Mouse (Mus musculus): ENCODE measurements around the gene Tenm2.

The Tenm2 gene

GRCm38 (mm10) chr11:36362514-36362913, 873.2 kb downstream of the Tenm2 start:
- no peak for DNase-seq (ENCODE audit: low spot score in 2 of 2)

GRCm38 (mm10) chr11:36353252-36353651, 882.5 kb downstream of the Tenm2 start:
- no peak for DNase-seq (ENCODE audit: low spot score in 2 of 2)

GRCm38 (mm10) chr11:36351752-36352151, 884.0 kb downstream of the Tenm2 start:
- DNase-seq (ENCODE audit: low spot score in 2 of 2): no peak

- DNase-seq (ENCODE audit: low spot score in 2 of 2): no peak
Measured at GRCm38 (mm10) chr11:36351341-36351740, 884.4 kb downstream of the Tenm2 start.

GRCm38 (mm10) chr11:36350264-36350663, 885.5 kb downstream of the Tenm2 start:
- DNase-seq (ENCODE audit: low spot score in 2 of 2): no peak

DNA sequence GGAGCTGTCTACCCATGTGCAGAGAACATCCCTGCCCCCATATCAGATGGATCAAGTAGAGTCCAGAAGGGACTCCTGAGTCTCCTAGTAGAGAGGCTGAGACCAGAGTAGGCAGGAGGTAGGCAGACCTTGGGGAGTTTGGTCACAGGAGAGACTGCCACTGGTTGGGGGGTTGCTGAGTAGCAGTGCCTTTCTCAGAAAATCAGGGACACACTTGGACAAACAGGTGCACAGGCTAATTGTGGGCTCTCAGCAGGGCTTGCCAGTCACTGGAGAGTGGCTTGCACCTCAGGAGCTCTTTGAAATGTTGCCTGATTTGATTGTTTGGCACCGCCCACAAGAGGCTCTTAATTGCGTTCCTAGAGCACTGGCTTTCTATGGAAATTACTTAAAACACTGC, 885.9 kb downstream of the Tenm2 start:
- DNase-seq (ENCODE audit: low spot score in 2 of 2): no peak

DNA sequence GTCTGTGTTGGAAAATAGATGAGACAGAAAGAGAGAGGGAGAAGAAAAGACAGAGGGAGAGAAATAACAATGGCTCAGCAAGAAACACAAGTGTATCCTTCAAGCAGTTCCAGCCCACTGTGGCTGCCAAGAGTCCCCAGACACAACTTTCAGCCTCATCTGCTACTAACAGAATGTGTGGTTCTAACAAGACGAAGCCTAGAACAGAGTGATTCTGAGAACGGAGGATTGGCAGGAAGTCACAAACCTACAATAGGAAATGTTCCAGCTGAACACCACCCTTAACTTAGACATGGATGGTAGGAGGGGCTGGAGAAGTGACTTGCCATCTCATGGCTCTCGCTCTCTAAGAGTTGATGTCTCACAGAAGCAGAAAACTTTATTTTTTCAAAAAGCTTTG, 894.0 kb downstream of the Tenm2 start:
- DNase-seq (ENCODE audit: low spot score in 2 of 2): peak in 1 of 2 experiments; percentile 57

- DNase-seq (ENCODE audit: low spot score in 2 of 2): no peak
Measured at GRCm38 (mm10) chr11:36338424-36338823, 897.3 kb downstream of the Tenm2 start.

- DNase-seq (ENCODE audit: low spot score in 2 of 2): peak in 1 of 2 experiments; percentile 54
Measured at GRCm38 (mm10) chr11:36337063-36337462, 898.7 kb downstream of the Tenm2 start.

DNA sequence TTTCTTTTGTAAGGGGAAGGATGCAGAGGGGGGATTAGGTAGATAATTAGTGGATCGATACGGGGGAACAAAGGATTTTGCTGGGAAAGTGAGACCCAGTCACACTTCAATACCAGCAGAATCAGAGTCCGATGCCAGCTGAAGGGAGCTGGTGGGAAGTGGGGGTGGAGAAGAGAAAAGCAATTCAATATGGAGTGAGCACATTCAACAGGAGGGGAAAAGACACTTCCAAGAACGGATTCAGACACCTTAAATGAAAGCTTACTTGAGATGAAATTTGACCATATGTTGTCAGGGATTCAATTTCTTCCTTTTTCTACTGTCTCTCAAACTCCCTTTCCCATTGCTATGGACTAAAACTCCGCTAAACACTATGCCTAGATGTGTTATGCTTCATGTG, 900.6 kb downstream of the Tenm2 start:
- DNase-seq (ENCODE audit: low spot score in 2 of 2): no peak

DNA sequence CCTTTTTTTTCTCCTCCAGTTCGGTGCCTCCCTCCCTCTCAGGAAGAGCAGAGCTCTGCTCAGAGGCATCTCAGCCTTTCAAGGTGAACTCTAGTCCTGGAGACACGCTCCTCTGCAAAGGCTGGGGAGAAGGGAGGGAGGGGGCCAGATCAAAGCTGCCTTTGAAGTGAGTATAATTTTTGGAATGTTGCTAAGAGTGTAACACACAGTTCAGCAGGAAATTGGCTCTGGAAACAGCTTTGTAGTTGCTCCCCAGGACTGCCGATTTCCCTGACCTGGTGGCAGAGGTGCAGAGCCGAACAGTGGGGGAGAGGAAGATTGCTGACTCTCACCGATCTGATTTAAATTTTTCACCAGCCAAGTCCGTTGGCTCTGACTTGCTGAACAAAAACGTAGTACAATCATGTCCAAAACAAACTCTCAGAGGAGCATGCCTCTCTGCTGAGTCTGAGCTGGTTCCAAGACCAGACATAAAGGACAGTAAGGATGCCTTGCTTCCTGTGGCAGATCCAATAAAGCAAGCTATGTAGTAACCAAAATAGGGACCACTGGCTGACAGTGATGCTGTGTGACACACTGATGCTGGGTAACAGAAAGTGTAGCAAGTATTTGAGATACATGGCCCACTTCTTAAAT, 901.5 kb downstream of the Tenm2 start:
- no peak for DNase-seq (ENCODE audit: low spot score in 2 of 2)

DNA sequence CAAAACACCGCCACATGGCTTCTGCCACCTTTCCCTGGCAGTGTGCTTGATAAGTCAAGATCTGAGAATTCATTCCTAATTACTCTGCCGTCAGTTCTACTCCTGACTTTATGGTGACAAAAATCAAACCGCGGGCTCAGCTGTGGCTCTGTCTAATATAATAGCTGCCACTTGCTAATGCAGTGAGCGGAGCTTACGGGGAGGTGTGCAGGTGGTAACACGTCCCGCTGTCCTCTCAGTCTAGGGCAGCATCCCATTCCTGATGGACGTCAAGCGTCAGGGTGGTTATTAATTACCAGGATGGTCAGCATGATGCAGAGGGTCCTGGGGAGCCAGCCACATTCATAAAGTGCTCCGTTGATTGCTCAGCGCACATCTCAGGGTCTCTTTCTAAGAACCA, 903.5 kb downstream of the Tenm2 start:
- no peak for DNase-seq (ENCODE audit: low spot score in 2 of 2)

- no peak for DNase-seq (ENCODE audit: low spot score in 2 of 2)
Measured at GRCm38 (mm10) chr11:36331408-36332178, 904.2 kb downstream of the Tenm2 start.

GRCm38 (mm10) chr11:36327243-36327642, 908.5 kb downstream of the Tenm2 start:
- DNase-seq (ENCODE audit: low spot score in 2 of 2): no peak

DNA sequence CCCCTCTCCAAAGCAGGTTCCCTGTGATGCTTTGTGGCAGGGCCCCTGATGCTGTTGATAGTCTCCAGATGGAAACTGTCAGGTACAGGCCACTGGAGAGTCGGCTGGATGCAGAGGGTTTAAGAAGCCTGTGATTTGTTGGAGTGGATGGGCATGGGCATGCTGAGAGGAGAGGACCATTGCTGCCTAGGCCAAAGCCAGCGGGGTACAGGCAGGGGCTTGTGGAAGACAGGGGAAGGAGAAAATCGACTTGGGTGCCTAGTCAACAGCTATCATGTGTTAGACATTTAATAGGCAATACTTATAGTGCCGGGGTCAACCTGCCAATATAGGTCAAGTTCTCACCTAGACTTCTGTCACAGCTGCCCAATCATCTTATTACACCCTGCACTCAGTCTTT, 926.4 kb downstream of the Tenm2 start:
- no peak for DNase-seq (ENCODE audit: low spot score in 2 of 2)

DNA sequence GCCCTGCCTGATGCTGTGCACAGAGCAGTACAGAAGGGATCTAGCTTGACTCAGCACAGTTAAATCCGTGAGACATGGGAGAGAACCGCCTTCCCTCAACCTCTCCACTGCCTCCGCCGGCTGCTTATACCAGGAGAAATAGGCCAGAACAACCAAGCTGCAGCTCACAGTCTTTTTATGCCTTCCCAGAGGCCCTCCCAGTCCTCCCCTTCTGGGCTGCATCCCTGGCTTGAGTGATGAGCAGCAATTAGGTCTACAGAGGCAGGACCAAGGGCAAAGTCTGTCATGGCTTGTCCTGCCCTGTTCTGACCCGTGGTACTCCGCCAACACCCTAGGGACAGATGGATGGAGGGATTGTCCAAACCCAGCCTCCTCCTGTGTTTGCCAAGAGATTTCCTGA, 928.5 kb downstream of the Tenm2 start:
- peak; percentile 36 to 43 for DNase-seq (ENCODE audit: low spot score in 2 of 2)

- DNase-seq (ENCODE audit: low spot score in 2 of 2): no peak
Measured at GRCm38 (mm10) chr11:36305348-36305950, 930.3 kb downstream of the Tenm2 start.

- no peak for DNase-seq (ENCODE audit: low spot score in 2 of 2)
Measured at GRCm38 (mm10) chr11:36302913-36303371, 932.8 kb downstream of the Tenm2 start.

DNA sequence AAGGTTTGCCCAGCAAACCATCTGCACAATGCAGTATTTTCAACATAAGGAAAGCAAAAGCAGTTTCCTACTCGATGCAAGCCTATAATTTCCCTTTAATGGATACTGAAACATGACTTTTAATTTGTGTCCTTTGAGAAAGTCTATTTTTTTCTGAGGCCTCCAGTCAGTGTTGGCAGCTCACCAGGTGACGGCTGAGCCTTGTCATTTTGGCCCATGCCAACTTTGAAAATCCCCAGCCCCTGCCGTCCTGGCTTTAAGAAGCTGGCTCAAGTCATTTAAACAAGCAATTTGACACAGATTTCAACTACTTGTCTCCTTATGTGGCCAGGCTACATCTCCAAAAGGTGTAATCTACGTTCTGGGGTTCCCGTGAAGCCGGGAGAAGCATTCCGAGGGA, 933.7 kb downstream of the Tenm2 start:
- no peak for DNase-seq (ENCODE audit: low spot score in 2 of 2)

GRCm38 (mm10) chr11:36296568-36296967, 939.2 kb downstream of the Tenm2 start:
- DNase-seq (ENCODE audit: low spot score in 2 of 2): no peak

- no peak for DNase-seq (ENCODE audit: low spot score in 2 of 2)
Measured at GRCm38 (mm10) chr11:36292206-36292605, 943.6 kb downstream of the Tenm2 start.

DNA sequence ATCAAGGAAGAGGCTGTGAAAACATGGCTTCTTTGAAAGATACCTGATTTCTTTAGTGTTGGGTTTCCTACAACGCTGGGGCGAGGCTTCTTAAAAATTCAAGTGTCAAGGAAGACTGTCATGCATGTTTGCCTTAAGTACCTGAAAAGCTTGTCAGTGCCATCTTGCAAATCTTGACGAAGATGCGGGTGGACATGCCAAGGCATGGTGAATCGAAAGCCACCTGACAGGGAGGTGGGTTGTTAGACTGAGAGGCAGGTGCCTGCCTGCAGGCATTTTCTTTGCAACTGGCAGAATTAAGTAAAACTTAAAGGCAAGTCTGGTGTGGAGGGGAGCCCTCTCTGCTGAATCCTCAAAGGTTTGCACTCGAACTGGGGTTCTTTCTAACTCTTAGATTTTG, 949.5 kb downstream of the Tenm2 start:
- DNase-seq (ENCODE audit: low spot score in 2 of 2): no peak

GRCm38 (mm10) chr11:36280533-36280932, 955.2 kb downstream of the Tenm2 start:
- no peak for DNase-seq (ENCODE audit: low spot score in 2 of 2)

All from frontal cortex, postnatal 36 days (tissue).